Mouse (Mus musculus) midbrain, postnatal 0 days (tissue): Measurements from ENCODE around the gene Sdsl. TPM values are rescaled to one million over a fixed set of nuclear protein-coding genes. Genes with fewer than 3 reads are reported as not detected.
A peak's percentile ranks its signal among the peaks of the same experiment; 100 is the strongest.

Experiments used
- ATAC-seq: fragments of 200-750 bp; cut with Nextera tagmentation; 2 replicates; pipeline ENCODE4 v1.8.0; 2017; ENCODE audit warnings: moderate number of reproducible peaks, mild to moderate bottlenecking, moderate TSS enrichment, moderate library complexity; ENCODE audit not compliant: low FRiP score
- DNase-seq: peaks from one replicate; pipeline ENCODE4 v3.0.0-alpha.2; 2015; ENCODE audit warnings: low spot score
- H3K27ac ChIP-seq: fragments of 300-500 bp; sonication (generic); 2 replicates; pipeline ENCODE4 v1.5.1; 2014; ENCODE audit warnings: low read depth, mild to moderate bottlenecking, low read length, mixed read lengths
- H3K27me3 ChIP-seq: fragments of 300-500 bp; sonication (generic); 2 replicates; pipeline ENCODE4 v1.6.1; 2014; ENCODE audit warnings: low read length, control low read depth, mixed read lengths; ENCODE audit not compliant: insufficient read depth
- H3K36me3 ChIP-seq: fragments of 300-500 bp; sonication (generic); 2 replicates; pipeline ENCODE4 v1.6.1; 2014; ENCODE audit warnings: low read length, control low read depth, mixed read lengths; ENCODE audit not compliant: insufficient read depth
- H3K4me1 ChIP-seq: fragments of 300-500 bp; sonication (generic); 2 replicates; pipeline ENCODE4 v1.6.1; 2014; ENCODE audit warnings: mild to moderate bottlenecking, control low read depth, antibody characterized with exemption, low read length, mixed read lengths; ENCODE audit not compliant: insufficient read depth
- H3K4me2 ChIP-seq: fragments of 300-500 bp; sonication (generic); 2 replicates; pipeline ENCODE4 v1.6.1; 2014; ENCODE audit warnings: low read depth, mild to moderate bottlenecking, low read length, mixed read lengths; ENCODE audit not compliant: poor library complexity, severe bottlenecking
- H3K4me3 ChIP-seq: fragments of 300-500 bp; sonication (generic); 2 replicates; pipeline ENCODE4 v1.5.1; 2014; ENCODE audit warnings: low read depth, mild to moderate bottlenecking, low read length, moderate library complexity
- H3K9ac ChIP-seq: fragments of 300-500 bp; sonication (generic); replicated peaks from 2 replicates; pipeline ENCODE4 v1.6.1; 2014; ENCODE audit warnings: mild to moderate bottlenecking, low read length, moderate library complexity, mixed read lengths; ENCODE audit not compliant: poor library complexity, severe bottlenecking
- H3K9me3 ChIP-seq: fragments of 300-500 bp; sonication (generic); 2 replicates; pipeline ENCODE4 v1.6.1; 2016; ENCODE audit warnings: low read length, control low read depth
- CTCF ChIP-seq: IDR thresholded peaks from 2 replicates; pipeline ENCODE4 v1.5.1; 2016; ENCODE audit warnings: antibody characterized with exemption, mild to moderate bottlenecking
- WGBS: fragments of 180-500 bp; shearing (Covaris S2); extraction: QIAGEN DNeasy Blood & Tissue Kit; methylation state at CpG from one replicate; pipeline ENCODE4 v1.1.7; 2014; 5-methylcytosine and 5-hydroxymethylcytosine counted together
- polyA plus RNA-seq: library from polyadenylated mRNA; unstranded; fragments of >200 nt; fragmentation: Nextera tagmentation; extraction: Ambion mirVana; gene quantifications from 2 replicates; pipeline ENCODE4 v1.2.1, GENCODE M21; 2015
- total RNA-seq: library from RNA; depleted of rRNA; stranded (reverse); fragments of >200 nt; gene quantifications from 2 replicates; pipeline ENCODE4 v1.2.3, GENCODE M21; 2014; rRNA removed

Sdsl gene
- 3.4 and 4.4 TPM in 2 replicates for total RNA-seq
- 5.8 and 6.0 TPM in 2 replicates for polyA plus RNA-seq

- H3K36me3 ChIP-seq, result no peaks in the 10 kb centered on the region
- TF ChIP-seq CTCF, result no peak
- DNase-seq (no peak), ATAC-seq (no peak)
- H3K4me3 ChIP-seq, result no peak within 1 kb of the TSS
- no peak within 1 kb of the TSS for H3K27ac ChIP-seq
- no peaks in the 10 kb centered on the region for H3K27me3 ChIP-seq
- H3K4me2 ChIP-seq, result no peak within 1 kb of the TSS
- no peak within 1 kb of the TSS for H3K9ac ChIP-seq
- no peaks in the 10 kb centered on the region for H3K4me1 ChIP-seq
- 86% methylated on average over 8 of the region's 8 CpGs for WGBS
- H3K9me3 ChIP-seq, result no peaks in the 10 kb centered on the region
These were observed at the start of gene Sdsl for GRCm38 (mm10) chr5:120472770-120473169. Sdsl (minus strand) TSS chr5:120472810.

- H3K36me3 ChIP-seq, result no peaks in the 10 kb centered on the region
- no peak for TF ChIP-seq CTCF
- no peaks in the 10 kb centered on the region for H3K27me3 ChIP-seq
- ATAC-seq (no peak), DNase-seq (no peak)
- H3K9ac ChIP-seq, result no peak overlapping the region
- no peaks in the 10 kb centered on the region for H3K4me1 ChIP-seq
- no peaks in the 10 kb centered on the region for H3K9me3 ChIP-seq
- 52% methylated on average over 9 of the region's 9 CpGs for WGBS
- H3K4me2 ChIP-seq, result no peak overlapping the region
- no peak overlapping the region for H3K27ac ChIP-seq
- no peak overlapping the region for H3K4me3 ChIP-seq
These were observed 44.9 kb upstream of the Sdsl start for GRCm38 (mm10) chr5:120517552-120517951.

- H3K4me3 ChIP-seq, result no peak overlapping the region
- TF ChIP-seq CTCF, result no peak
- H3K27me3 ChIP-seq, result peaks cover 5% of the 10 kb centered on the region; the same call in 1 of the 2 replicates
- WGBS, result 64% methylated on average over 15 of the region's 15 CpGs
- H3K36me3 ChIP-seq, result no peaks in the 10 kb centered on the region
- no peak overlapping the region for H3K9ac ChIP-seq
- no peaks in the 10 kb centered on the region for H3K4me1 ChIP-seq
- H3K9me3 ChIP-seq, result no peaks in the 10 kb centered on the region
- H3K27ac ChIP-seq, result no peak overlapping the region
- no peak for ATAC-seq
- DNase-seq, result no peak
- H3K4me2 ChIP-seq, result no peak overlapping the region
These were observed 43.8 kb upstream of the Sdsl start for GRCm38 (mm10) chr5:120516221-120516984.

- WGBS, result 71% methylated on average over 7 of the region's 7 CpGs
- TF ChIP-seq CTCF, result peak; percentile 22; the same call in 1 of the 2 replicates
- Histone ChIP-seq H3K36me3 (no peaks in the 10 kb centered on the region), H3K4me2 (no peak overlapping the region), H3K4me3 (no peak overlapping the region), H3K9me3 (no peaks in the 10 kb centered on the region), H3K27ac (no peak overlapping the region), H3K9ac (no peak overlapping the region), H3K27me3 (peaks cover 5% of the 10 kb centered on the region; the same call in 1 of the 2 replicates), H3K4me1 (no peaks in the 10 kb centered on the region)
- no peak for DNase-seq
- no peak for ATAC-seq
These were observed 42.8 kb upstream of the Sdsl start for GRCm38 (mm10) chr5:120515451-120515850.

DNA sequence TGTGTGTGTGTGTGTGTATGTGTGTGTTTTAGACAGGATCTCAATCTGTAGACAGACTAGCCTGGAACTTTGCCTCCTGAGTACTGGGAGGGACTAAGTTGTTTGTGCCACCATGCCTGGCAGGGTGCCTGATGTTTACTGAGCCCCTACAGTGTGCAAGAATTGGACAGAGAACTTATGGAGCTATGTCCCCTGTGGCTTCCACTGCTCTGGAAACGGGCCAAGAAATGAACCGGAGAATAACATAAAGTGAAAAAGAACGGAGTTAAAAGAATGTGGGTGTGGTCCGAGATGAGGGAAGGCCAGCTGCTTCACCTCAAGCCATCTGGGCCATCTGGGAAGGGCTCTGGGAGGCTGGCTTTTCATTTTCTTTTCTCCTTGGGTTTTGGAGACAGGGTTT is 42.1 kb upstream of the Sdsl start:
- no peak overlapping the region for H3K27ac ChIP-seq
- DNase-seq, result peak; percentile 53
- H3K4me2 ChIP-seq, result no peak overlapping the region
- H3K36me3 ChIP-seq, result no peaks in the 10 kb centered on the region
- no peak for ATAC-seq
- no peak overlapping the region for H3K9ac ChIP-seq
- H3K9me3 ChIP-seq, result no peaks in the 10 kb centered on the region
- 33% methylated on average over 4 of the region's 4 CpGs for WGBS
- H3K27me3 ChIP-seq, result peaks cover 5% of the 10 kb centered on the region; the same call in 1 of the 2 replicates
- no peak for TF ChIP-seq CTCF
- no peak overlapping the region for H3K4me3 ChIP-seq
- H3K4me1 ChIP-seq, result no peaks in the 10 kb centered on the region

DNA sequence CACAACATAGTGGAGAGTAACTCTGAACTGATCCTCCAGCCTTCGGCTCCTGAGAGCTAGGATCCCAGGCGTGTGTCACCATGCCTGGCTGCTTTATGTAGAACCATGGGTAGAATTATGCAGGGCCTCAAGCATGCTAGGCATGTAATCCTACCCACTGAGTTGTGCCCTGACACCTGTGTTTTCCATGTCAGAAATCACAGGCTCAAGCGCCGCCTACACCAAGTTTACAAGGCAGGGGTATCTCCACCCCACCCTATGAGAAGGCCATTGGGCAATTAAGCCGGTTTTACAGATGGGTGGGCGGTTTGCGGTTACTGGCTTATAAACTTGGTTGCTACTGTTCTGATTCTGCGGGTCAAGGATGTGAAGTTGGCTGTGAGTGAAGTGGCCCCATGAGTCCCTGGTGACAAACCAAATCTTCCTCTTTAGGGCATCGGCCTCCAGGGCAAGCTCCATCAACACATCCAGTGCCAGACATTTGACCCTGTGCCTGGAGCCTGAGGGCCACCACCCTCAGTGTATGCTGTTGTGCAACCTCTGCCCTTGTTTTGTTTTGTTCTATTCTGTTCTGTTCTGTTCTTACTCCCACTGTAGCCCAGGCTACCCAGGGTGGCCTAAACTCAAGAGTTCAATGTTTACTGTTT is 41.5 kb upstream of the Sdsl start:
- Histone ChIP-seq H3K4me1 (no peaks in the 10 kb centered on the region), H3K27ac (no peak overlapping the region), H3K36me3 (no peaks in the 10 kb centered on the region), H3K4me3 (no peak overlapping the region), H3K27me3 (peaks cover 5% of the 10 kb centered on the region; the same call in 1 of the 2 replicates), H3K4me2 (no peak overlapping the region), H3K9me3 (no peaks in the 10 kb centered on the region), H3K9ac (no peak overlapping the region)
- DNase-seq (no peak), ATAC-seq (no peak)
- TF ChIP-seq CTCF, result no peak
- WGBS, result 94% methylated on average over 9 of the region's 9 CpGs
